Mouse (Mus musculus) neural tube, embryonic 14.5 days (tissue): Measurements from ENCODE around the gene Camsap1. TPM values are rescaled to one million over a fixed set of nuclear protein-coding genes. Genes with fewer than 3 reads are reported as not detected.
A peak's percentile ranks its signal among the peaks of the same experiment; 100 is the strongest.

Experiments used
- ATAC-seq: fragments of 200-750 bp; cut with Nextera tagmentation; 2 replicates; pipeline ENCODE4 v1.8.0; 2017; ENCODE audit warnings: low read depth, mild to moderate bottlenecking, moderate TSS enrichment, moderate library complexity
- H3K27ac ChIP-seq: fragments of 300-500 bp; sonication (generic); 2 replicates; pipeline ENCODE4 v1.5.1; 2014; ENCODE audit warnings: low read depth, mild to moderate bottlenecking, control low read depth, low read length, moderate library complexity, mixed read lengths
- H3K27me3 ChIP-seq: fragments of 300-500 bp; sonication (generic); 2 replicates; pipeline ENCODE4 v1.6.1; 2014; ENCODE audit warnings: low read length; ENCODE audit not compliant: control insufficient read depth, insufficient read depth
- H3K36me3 ChIP-seq: fragments of 300-500 bp; sonication (generic); 2 replicates; pipeline ENCODE4 v1.6.1; 2014; ENCODE audit warnings: low read length, mixed read lengths; ENCODE audit not compliant: control insufficient read depth, insufficient read depth
- H3K4me1 ChIP-seq: fragments of 300-500 bp; sonication (generic); 2 replicates; pipeline ENCODE4 v1.6.1; 2014; ENCODE audit warnings: low read length; ENCODE audit not compliant: control insufficient read depth, insufficient read depth
- H3K4me2 ChIP-seq: fragments of 300-500 bp; sonication (generic); 2 replicates; pipeline ENCODE4 v1.6.1; 2014; ENCODE audit warnings: mild to moderate bottlenecking, low read depth, low read length, control low read depth
- H3K4me3 ChIP-seq: fragments of 300-500 bp; sonication (generic); 2 replicates; pipeline ENCODE4 v1.5.1; 2014; ENCODE audit warnings: low read depth, low read length, control low read depth, mixed read lengths
- H3K9ac ChIP-seq: fragments of 300-500 bp; sonication (generic); replicated peaks from 2 replicates; pipeline ENCODE4 v1.6.1; 2014; ENCODE audit warnings: low read depth, mild to moderate bottlenecking, control low read depth, low read length, mixed read lengths
- H3K9me3 ChIP-seq: fragments of 300-500 bp; sonication (generic); 2 replicates; pipeline ENCODE4 v1.6.1; 2016; ENCODE audit warnings: low read length; ENCODE audit not compliant: control insufficient read depth
- WGBS: fragments of 180-500 bp; shearing (Covaris S2); extraction: QIAGEN DNeasy Blood & Tissue Kit; methylation state at CpG from one replicate; pipeline ENCODE4 v1.1.7; 2014; 5-methylcytosine and 5-hydroxymethylcytosine counted together
- polyA plus RNA-seq: library from polyadenylated mRNA; unstranded; fragments of >200 nt; fragmentation: Nextera tagmentation; extraction: Ambion mirVana; gene quantifications from 2 replicates; pipeline ENCODE4 v1.2.1, GENCODE M21; 2014

Camsap1 gene
- polyA plus RNA-seq, 1 experiment from 2014 or later: 90.1 TPM

DNA sequence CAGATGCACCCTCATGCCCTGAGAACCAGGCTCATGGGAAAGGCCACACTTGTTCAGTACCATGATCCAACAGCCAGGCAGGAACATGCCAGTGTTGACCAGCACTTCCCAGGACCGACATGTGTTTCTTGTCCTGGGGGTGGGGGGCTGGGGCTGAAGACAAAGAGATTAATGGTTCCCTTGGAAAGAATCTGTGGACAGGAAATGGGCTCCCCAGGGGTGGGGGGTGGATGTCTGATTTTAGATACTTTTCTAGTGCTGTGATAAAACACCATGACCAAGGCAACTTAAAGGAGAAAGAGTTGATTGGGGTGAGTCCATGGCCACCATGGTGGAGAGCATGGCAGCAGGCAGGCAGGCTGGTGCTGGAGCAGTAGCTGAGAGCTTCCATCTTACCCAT, 100.8 kb downstream of the Camsap1 start:
- Histone ChIP-seq H3K9ac (no peak overlapping the region), H3K27me3 (0 out of 2 replicates have a peak, but pooled peaks cover 2% of the 10 kb centered on the region), H3K9me3 (no peaks in the 10 kb centered on the region), H3K36me3 (no peaks in the 10 kb centered on the region), H3K4me2 (no peak overlapping the region), H3K27ac (no peak overlapping the region), H3K4me1 (no peaks in the 10 kb centered on the region), H3K4me3 (no peak overlapping the region)
- WGBS: 50% methylated on average over 1 of the region's 1 CpGs
- ATAC-seq: no peak

DNA sequence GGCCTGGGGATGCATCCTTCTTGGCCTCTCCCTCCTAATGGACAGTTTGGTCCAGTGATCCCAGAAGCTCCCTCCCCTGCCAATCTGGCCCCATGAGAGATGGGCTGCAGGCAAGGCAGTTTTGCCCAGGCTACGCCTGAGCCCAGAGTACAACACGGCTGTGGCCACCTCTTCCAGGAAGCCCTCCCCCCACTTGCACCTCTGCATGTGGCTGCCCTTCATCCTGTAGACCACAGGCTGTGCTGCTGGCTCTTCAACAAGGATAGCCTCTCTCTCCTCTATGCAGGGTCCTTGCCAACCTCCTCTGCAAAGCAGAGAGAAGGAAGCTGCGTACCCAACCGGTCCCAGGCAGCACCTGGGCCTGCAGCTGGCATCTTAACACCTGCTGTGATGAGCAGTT, 104.0 kb downstream of the Camsap1 start:
- no peak overlapping the region for H3K27ac ChIP-seq
- H3K4me1 ChIP-seq: no peaks in the 10 kb centered on the region
- H3K27me3 ChIP-seq: 0 out of 2 replicates have a peak, but pooled peaks cover 2% of the 10 kb centered on the region
- 85% methylated on average over 4 of the region's 4 CpGs for WGBS
- no peaks in the 10 kb centered on the region for H3K9me3 ChIP-seq
- H3K9ac ChIP-seq: 0 out of 2 replicates have a peak overlapping the region, but pooled peaks have one; percentile 72
- H3K4me3 ChIP-seq: no peak overlapping the region
- no peak for ATAC-seq
- no peaks in the 10 kb centered on the region for H3K36me3 ChIP-seq
- 0 out of 2 replicates have a peak overlapping the region, but pooled peaks have one; percentile 65 for H3K4me2 ChIP-seq

DNA sequence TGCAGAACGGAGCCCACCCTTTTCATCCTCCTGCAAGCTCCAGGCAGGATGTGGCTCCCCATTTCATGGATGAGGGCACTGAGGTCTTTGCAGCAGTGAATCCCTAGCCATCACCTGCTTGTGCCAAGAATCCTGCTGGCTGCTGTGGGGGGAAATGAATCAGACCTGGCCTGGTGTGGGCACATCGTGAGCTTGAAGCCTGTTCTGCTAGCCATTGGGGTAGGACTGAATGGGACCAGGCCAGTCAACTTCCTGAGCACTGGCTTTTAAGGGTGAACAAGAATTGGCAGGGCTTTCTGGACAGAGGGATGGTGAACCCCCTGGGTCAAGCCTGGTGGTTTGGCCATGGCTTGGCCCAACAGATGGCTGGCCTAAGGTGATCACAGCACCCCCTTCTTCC, 104.6 kb downstream of the Camsap1 start:
- no peak for ATAC-seq
- no peaks in the 10 kb centered on the region for H3K36me3 ChIP-seq
- peak overlapping the region; percentile 65 for H3K4me2 ChIP-seq
- H3K4me3 ChIP-seq: peak overlapping the region; percentile 46; the same call in 1 of the 2 replicates
- no peaks in the 10 kb centered on the region for H3K9me3 ChIP-seq
- H3K27ac ChIP-seq: no peak overlapping the region
- peak overlapping the region; percentile 72; the same call in 1 of the 2 replicates for H3K9ac ChIP-seq
- H3K27me3 ChIP-seq: 0 out of 2 replicates have a peak, but pooled peaks cover 2% of the 10 kb centered on the region
- H3K4me1 ChIP-seq: no peaks in the 10 kb centered on the region
- WGBS: 82% methylated on average over 2 of the region's 2 CpGs

DNA sequence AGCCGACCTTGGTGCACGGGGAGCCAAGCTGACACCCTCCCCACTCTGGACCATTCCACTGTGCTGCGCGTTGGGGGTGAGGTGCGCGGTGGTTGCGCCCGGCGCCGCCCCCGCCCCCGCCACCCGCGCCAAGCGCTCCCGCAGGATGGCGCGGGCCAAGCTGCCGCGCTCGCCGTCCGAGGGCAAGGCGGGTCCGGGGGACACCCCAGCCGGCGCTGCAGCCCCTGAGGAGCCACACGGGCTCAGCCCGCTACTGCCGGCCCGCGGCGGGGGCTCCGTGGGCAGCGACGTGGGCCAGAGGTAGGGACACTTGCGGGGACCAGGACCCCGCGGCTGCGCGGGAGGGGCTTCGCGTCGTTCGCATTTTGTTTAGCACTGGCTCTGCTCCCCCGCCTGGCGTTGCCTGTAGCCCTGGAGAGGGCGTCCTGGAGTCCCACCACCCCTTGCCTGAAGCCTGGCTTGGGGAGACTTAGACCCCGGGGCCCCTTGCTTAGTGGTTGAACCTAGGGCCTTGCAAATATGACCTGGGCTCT, 105.3 kb downstream of the Camsap1 start:
- WGBS: 2% methylated on average over 39 of the region's 49 CpGs
- Histone ChIP-seq H3K9me3 (no peaks in the 10 kb centered on the region), H3K27ac (no peak overlapping the region)

DNA sequence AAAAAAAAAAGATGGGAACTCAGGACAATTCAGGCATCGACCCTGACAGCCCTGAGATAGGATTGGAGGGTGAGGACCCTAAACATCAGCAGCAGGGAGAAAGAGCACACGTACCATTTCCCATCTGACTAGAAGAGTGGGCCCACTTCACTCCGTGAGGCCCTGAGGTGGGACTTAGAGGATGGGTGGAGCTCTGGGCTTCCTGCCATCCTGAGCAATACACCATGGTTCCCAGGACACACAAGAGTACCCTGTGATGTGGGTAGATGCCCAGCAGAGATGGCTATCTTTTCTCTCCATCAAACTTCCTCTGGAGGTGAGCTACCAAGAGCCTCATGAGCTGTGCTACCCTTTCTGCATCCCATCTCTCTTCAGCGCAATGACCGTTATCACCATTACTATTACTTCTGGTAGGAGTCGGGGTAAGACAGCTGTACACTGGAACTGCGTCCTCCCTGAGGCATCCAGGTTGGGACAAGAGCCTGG, 105.8 kb downstream of the Camsap1 start:
- Histone ChIP-seq H3K9me3 (no peaks in the 10 kb centered on the region), H3K9ac (peak overlapping the region; percentile 72), H3K27me3 (0 out of 2 replicates have a peak, but pooled peaks cover 2% of the 10 kb centered on the region), H3K4me3 (peak overlapping the region; percentile 46), H3K27ac (no peak overlapping the region), H3K4me2 (peak overlapping the region; percentile 65), H3K4me1 (no peaks in the 10 kb centered on the region), H3K36me3 (no peaks in the 10 kb centered on the region)
- ATAC-seq: peak; percentile 32
- 20% methylated on average over 7 of the region's 7 CpGs for WGBS

More for the DNA sequence above, 105.3 kb downstream of the Camsap1 start:
- H3K27me3 ChIP-seq: 0 out of 2 replicates have a peak, but pooled peaks cover 2% of the 10 kb centered on the region
- H3K4me3 ChIP-seq: peak overlapping the region; percentile 46
- peak overlapping the region; percentile 65 for H3K4me2 ChIP-seq
- no peaks in the 10 kb centered on the region for H3K4me1 ChIP-seq
- peak; percentile 80 for ATAC-seq
- H3K9ac ChIP-seq: peak overlapping the region; percentile 72
- H3K36me3 ChIP-seq: no peaks in the 10 kb centered on the region

Other genes starting within 250 kb of the Camsap1 start
- gene Obp2b, start 246.3 kb downstream of the Camsap1 start, polyA plus RNA-seq: not detected in 2 replicates
- not detected in 2 replicates for gene Lcn3, start 217.7 kb downstream of the Camsap1 start, polyA plus RNA-seq
- not detected in 2 replicates for gene Lcn11, start 206.3 kb downstream of the Camsap1 start, polyA plus RNA-seq
- gene Gm13539, start 201.0 kb downstream of the Camsap1 start, polyA plus RNA-seq: not detected in 2 replicates
- not detected in 2 replicates for gene Glt6d1, start 167.4 kb downstream of the Camsap1 start, polyA plus RNA-seq
- gene Lcn9, start 160.1 kb downstream of the Camsap1 start, polyA plus RNA-seq: not detected in 2 replicates
- not detected in 2 replicates for gene Sohlh1, start 136.0 kb downstream of the Camsap1 start, polyA plus RNA-seq
- gene Kcnt1, start 119.5 kb downstream of the Camsap1 start, polyA plus RNA-seq: 18.9 and 22.9 TPM in 2 replicates
- 154 and 155 TPM in 2 replicates for gene Ubac1, start 38.5 kb upstream of the Camsap1 start, polyA plus RNA-seq
- gene Nacc2, start 139.9 kb upstream of the Camsap1 start, polyA plus RNA-seq: 14.5 and 18.3 TPM in 2 replicates
- 9.1 and 10.1 TPM in 2 replicates for gene Lhx3, start 225.0 kb upstream of the Camsap1 start, polyA plus RNA-seq